Mouse (Mus musculus): ENCODE measurements around the gene Tctex1d1.
A peak's percentile ranks its signal among the peaks of the same experiment; 100 is the strongest.

Gene Tctex1d1

GRCm38 (mm10) chr4:102978440-102978839 lies at the start of gene Tctex1d1:
Gene Tctex1d1 (plus strand): TSS chr4:102978606.
- peak; percentile 12 to 28 for DNase-seq

DNA sequence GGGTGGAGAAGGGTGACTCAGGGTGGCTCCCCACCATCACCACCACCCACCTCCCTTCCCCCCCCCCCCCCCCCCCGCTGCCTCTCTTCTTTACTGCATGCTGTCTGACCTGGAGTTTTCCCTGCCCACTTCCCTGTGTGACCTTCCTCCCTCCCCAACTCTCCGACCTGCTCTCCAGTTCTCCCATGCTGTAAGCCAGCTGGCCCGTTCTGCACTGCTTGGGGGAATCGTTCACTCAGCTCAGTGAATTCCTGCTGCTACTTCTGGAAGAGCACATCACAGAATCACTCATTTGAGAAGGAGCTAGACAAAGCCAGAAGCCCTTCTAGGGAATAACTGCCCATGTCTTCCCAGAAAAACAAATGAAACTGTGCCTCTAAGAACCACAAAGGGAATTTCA lies 48.9 kb upstream of the Tctex1d1 start:
- DNase-seq, result no peak

GRCm38 (mm10) chr4:102930679-102931078 lies 47.7 kb upstream of the Tctex1d1 start:
- DNase-seq, result no peak

DNA sequence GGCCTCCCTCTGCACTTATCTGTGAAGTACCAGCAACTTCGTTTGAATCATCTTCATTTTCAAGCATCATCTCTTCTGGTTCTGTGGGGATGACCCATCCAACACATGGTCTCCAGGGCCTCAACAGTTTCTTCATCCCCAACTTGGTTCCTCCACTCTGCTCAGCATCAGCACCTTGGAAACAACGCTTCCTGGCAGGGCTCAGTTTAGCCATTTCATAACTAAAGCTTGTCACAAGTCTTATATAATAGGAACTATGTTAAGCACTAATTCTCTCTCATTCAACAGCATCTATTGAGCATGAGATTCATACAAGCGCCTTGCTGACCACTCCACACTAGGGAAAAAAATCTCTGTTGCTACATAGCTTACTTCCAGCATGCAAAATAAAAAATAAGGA lies 38.1 kb upstream of the Tctex1d1 start:
- DNase-seq, result no peak

GRCm38 (mm10) chr4:102940738-102941137 lies 37.7 kb upstream of the Tctex1d1 start:
- no peak for DNase-seq

GRCm38 (mm10) chr4:102944325-102944724 lies 34.1 kb upstream of the Tctex1d1 start:
- no peak for DNase-seq

- DNase-seq, result no peak
Observed at GRCm38 (mm10) chr4:102952476-102952875, 25.9 kb upstream of the Tctex1d1 start.

GRCm38 (mm10) chr4:102955294-102955956 lies 23.0 kb upstream of the Tctex1d1 start:
- no peak for DNase-seq

- DNase-seq, result no peak
Observed at GRCm38 (mm10) chr4:102959409-102959808, 19.0 kb upstream of the Tctex1d1 start.

GRCm38 (mm10) chr4:102964174-102964573 lies 14.2 kb upstream of the Tctex1d1 start:
- no peak for DNase-seq

DNA sequence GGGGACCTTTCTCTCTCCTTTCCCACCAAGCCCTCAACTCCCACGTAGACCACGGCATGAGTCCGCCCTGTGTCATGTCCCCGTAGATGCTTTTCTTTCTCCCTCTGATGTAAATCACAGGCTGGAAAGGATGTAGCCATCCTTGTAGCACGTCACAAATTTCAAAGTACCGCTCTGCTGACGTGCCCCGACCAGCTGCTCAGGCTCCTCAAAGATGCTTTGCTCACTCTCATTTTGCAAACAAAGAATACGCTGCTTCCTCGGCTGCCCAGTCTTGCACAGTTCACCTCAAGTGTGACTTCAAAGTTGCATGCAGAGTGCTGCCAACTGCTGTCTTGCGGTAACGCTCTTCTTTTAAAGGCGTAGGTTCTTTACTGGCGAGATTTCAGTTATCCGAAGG lies 10.6 kb upstream of the Tctex1d1 start:
- DNase-seq, result no peak

GRCm38 (mm10) chr4:102969599-102969998 lies 8.8 kb upstream of the Tctex1d1 start:
- DNase-seq, result no peak

DNA sequence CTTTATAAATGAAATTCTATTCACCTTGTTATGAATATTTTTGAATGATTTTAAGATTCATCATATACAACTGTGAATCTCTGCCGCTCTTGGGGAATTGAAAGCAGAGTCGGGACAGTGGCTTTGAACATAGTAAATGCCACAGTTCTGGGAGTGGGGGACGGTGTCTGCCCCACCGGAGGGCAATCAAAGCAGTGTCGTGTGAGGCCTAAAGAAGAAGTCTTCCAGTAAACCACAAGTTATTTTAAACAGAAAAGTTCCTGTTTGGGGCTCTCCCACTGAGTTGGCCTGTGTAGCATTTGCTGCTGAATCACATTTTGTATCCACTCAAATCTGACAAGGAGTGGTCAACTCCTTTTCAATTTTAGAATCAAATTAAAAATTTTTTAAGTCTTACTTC lies 7.2 kb upstream of the Tctex1d1 start:
- no peak for DNase-seq

DNA sequence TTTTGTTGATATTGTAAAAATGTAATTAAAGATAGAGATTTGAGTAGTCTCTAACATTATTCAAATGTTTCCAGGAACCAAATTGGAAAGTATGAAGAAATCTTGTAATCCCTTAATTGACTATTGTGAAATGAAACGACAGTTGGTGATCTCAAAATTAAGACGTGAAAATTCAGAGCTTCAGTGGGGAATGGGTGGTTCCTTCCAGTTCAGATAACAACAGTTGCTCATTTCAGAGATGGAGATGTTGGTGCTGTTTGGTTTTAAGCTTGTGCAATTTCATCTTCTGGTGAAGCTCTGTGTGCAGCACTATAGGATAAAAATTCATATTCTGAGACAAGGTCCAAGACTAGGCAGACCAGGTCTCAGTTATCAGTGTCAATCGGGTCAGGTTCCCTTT lies 6.3 kb upstream of the Tctex1d1 start:
- DNase-seq, result no peak

GRCm38 (mm10) chr4:102974172-102974571 lies 4.2 kb upstream of the Tctex1d1 start:
- DNase-seq, result no peak

DNA sequence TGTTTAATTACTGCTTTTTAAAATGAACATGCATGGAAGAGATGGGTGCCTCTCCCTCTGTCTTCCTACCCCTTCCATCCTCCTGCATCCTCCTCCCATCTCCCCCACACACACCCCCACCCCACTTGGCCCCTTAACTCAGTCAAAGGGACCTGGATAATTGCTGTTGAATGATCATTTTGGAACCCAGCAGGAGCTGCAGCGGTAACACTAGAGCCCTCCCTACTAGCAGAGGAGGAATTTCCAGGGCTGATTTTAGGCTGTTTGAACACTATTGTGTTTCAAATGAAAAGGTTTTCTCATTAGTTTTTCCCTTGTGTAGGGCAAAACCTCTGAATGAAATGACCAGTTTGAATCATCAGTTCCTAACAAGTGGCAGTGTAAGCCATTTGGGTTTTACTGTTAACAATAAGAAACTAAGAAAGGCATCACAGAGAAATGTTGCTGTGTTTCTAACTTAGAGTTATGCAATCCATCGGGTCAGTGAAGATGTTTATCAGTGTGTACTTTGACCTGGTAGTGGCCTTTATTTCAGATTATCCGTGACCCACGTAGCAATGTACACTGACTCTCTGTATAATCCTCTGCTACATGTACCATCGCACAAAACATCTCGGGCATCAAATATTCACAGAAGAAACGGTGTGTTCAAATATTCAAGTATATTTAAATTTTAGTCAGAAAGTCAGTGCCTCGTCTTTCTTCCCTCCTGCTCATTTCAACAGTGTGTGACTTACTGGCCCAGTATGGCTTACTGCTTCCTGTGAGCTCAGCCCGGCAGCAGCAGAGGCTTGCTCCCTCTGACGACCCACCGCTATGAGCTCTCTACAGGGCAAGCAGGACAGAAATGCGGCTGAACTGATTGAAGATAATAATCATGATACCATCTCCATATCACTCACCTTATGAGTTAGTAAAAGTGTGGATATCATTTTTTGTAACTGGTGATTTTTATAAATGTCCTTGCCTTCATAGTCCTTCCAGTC lies 1.8 kb upstream of the Tctex1d1 start:
- no peak for DNase-seq

- no peak for DNase-seq
Observed at GRCm38 (mm10) chr4:102977778-102978321, 556 bp upstream of the Tctex1d1 start.

GRCm38 (mm10) chr4:102979385-102979784 lies 979 bp downstream of the Tctex1d1 start:
- DNase-seq, result no peak

- no peak for DNase-seq
Observed at GRCm38 (mm10) chr4:102981709-102982108, 3.3 kb downstream of the Tctex1d1 start.

GRCm38 (mm10) chr4:102986173-102986572 lies 7.8 kb downstream of the Tctex1d1 start:
- DNase-seq, result no peak

- peak in 1 of 2 experiments; percentile 68 for DNase-seq
Observed at GRCm38 (mm10) chr4:102986917-102987316, 8.5 kb downstream of the Tctex1d1 start.

- DNase-seq, result no peak
Observed at GRCm38 (mm10) chr4:102987325-102987724, 8.9 kb downstream of the Tctex1d1 start.

DNA sequence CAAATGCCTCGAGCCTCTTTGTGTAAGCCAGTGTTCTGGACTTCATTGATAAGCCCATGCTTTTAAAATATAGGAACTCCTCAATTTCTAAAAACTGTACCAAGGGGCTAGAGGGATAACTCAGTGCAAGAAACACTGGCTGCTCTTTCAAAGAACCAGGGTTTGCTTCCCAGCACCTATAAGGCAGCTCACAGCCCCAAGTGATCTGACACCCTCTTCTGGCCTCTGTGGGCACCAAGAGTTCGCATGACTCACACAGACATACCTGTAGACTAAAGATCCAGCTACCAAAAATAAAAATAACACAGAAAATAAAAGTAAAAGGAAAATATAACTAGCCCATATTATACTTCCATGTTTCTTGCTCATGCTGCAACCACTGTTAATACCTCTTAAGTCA lies 9.3 kb downstream of the Tctex1d1 start:
- no peak for DNase-seq

DNA sequence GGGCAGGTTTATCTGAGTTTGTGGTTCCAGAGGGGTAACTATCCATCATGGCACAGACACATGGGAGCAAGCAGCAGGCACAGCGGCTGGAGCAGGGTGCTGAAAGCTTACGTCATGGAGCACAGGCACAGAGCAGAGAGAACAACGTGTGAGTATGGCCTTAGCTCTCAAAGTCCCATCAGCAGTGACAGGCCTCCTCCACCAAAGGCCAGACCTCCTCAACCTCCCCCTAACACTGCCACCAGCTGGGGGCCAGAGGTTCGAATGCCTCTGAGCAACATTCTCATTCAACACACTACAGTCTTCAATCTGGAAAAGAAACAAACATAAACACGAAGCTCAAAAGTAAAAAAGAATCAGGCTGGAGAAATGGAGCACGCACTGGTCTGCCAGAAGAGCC lies 10.1 kb downstream of the Tctex1d1 start:
- DNase-seq, result no peak
